Mouse (Mus musculus) urinary bladder, postnatal 25 days (tissue): ENCODE measurements at regions not wholly inside any gene's neighbourhood (a gene's known extent, or its start where the extent isn't known, plus 50 kb on each side); places are given as distances from the start of the nearest gene placed in this dataset.
A peak's percentile ranks its signal among the peaks of the same experiment; 100 is the strongest.

Source experiments
- DNase-seq: peaks from one replicate; pipeline ENCODE4 v3.0.0; 2022; ENCODE audit warnings: low spot score

- DNase-seq, result no peak
Observed at GRCm38 (mm10) chr8:34486433-34487096, 375.0 kb upstream of the Gm10131 start.

- DNase-seq, result no peak
Observed at GRCm38 (mm10) chr8:34485905-34486304, 374.4 kb upstream of the Gm10131 start.

- DNase-seq, result no peak
Observed at GRCm38 (mm10) chr8:34485346-34485745, 373.8 kb upstream of the Gm10131 start.

GRCm38 (mm10) chr8:34484551-34485335, 373.2 kb upstream of the Gm10131 start:
- peak; percentile 53 for DNase-seq

GRCm38 (mm10) chr8:34483212-34483611, 371.7 kb upstream of the Gm10131 start:
- DNase-seq, result no peak

GRCm38 (mm10) chr8:34482676-34483075, 371.1 kb upstream of the Gm10131 start:
- no peak for DNase-seq

- no peak for DNase-seq
Observed at GRCm38 (mm10) chr8:34480496-34480895, 369.0 kb upstream of the Gm10131 start.

GRCm38 (mm10) chr8:34478891-34479290, 367.4 kb upstream of the Gm10131 start:
- no peak for DNase-seq

- no peak for DNase-seq
Observed at GRCm38 (mm10) chr8:34478465-34478864, 366.9 kb upstream of the Gm10131 start.

GRCm38 (mm10) chr8:34476146-34476820, 364.7 kb upstream of the Gm10131 start:
- DNase-seq, result no peak

- DNase-seq, result no peak
Observed at GRCm38 (mm10) chr8:34474593-34474992, 363.1 kb upstream of the Gm10131 start.

GRCm38 (mm10) chr8:34473769-34474168, 362.2 kb upstream of the Gm10131 start:
- DNase-seq, result no peak

GRCm38 (mm10) chr8:34473301-34473700, 361.8 kb upstream of the Gm10131 start:
- DNase-seq, result no peak

- no peak for DNase-seq
Observed at GRCm38 (mm10) chr8:34472846-34473245, 361.3 kb upstream of the Gm10131 start.

GRCm38 (mm10) chr8:34472434-34472833, 360.9 kb upstream of the Gm10131 start:
- DNase-seq, result no peak

GRCm38 (mm10) chr8:34469091-34469490, 357.6 kb upstream of the Gm10131 start:
- DNase-seq, result no peak

GRCm38 (mm10) chr8:34466786-34467364, 355.3 kb upstream of the Gm10131 start:
- no peak for DNase-seq

- no peak for DNase-seq
Observed at GRCm38 (mm10) chr8:34465398-34465797, 353.9 kb upstream of the Gm10131 start.

- no peak for DNase-seq
Observed at GRCm38 (mm10) chr8:34462262-34462661, 350.7 kb upstream of the Gm10131 start.

GRCm38 (mm10) chr8:34458300-34458699, 346.8 kb upstream of the Gm10131 start:
- DNase-seq, result no peak

GRCm38 (mm10) chr8:34456543-34456942, 345.0 kb upstream of the Gm10131 start:
- no peak for DNase-seq

GRCm38 (mm10) chr8:34455376-34455775, 343.8 kb upstream of the Gm10131 start:
- DNase-seq, result no peak

GRCm38 (mm10) chr8:34452811-34453210, 341.3 kb upstream of the Gm10131 start:
- no peak for DNase-seq
